ENCODE assay signal across 8 mouse cellular contexts in genomic region chr3:121813834-121814233, GRCm38 (mm10). TPM values are rescaled to one million over a fixed set of nuclear protein-coding genes. Genes with fewer than 3 reads are reported as not detected.
DNase-seq lines count a peak whose midpoint lies in the region; ATAC-seq lines count a peak whose summit lies in the region.

No protein-coding gene starts in this region.

- H3K27ac ChIP-seq in kidney, embryonic 14.5 days (ENCODE audit: low read depth, low read length) = no peak overlapping the region
- no peak overlapping the region for H3K27ac ChIP-seq in hindbrain, embryonic 16.5 days (ENCODE audit: low read depth, low read length)
- no peak overlapping the region for H3K27ac ChIP-seq in midbrain, embryonic 15.5 days

- H3K36me3 ChIP-seq in kidney, embryonic 14.5 days (ENCODE audit: control insufficient read depth, insufficient read depth, low read length) = no peaks in the 10 kb centered on the region
- no peaks in the 10 kb centered on the region for H3K36me3 ChIP-seq in hindbrain, embryonic 16.5 days (ENCODE audit: control insufficient read depth, insufficient read depth, low read length)
- no peaks in the 10 kb centered on the region for H3K36me3 ChIP-seq in midbrain, embryonic 15.5 days (replicated peaks)

- H3K4me2 ChIP-seq in kidney, embryonic 14.5 days (replicated peaks; ENCODE audit: low read depth, low read length) = peak overlapping the region; percentile 64
- H3K4me2 ChIP-seq in hindbrain, embryonic 16.5 days (ENCODE audit: low read length) = peak overlapping the region; percentile 85
- peak overlapping the region; percentile 82 for H3K4me2 ChIP-seq in midbrain, embryonic 15.5 days

- no peaks in the 10 kb centered on the region for H3K9me3 ChIP-seq in kidney, embryonic 14.5 days (ENCODE audit: control insufficient read depth, low read length)
- H3K9me3 ChIP-seq in hindbrain, embryonic 16.5 days (ENCODE audit: control insufficient read depth, low read length) = no peaks in the 10 kb centered on the region
- H3K9me3 ChIP-seq in midbrain, embryonic 15.5 days = no peaks in the 10 kb centered on the region

- no peaks in the 10 kb centered on the region for H3K27me3 ChIP-seq in kidney, embryonic 14.5 days (ENCODE audit: control insufficient read depth, insufficient read depth, low read length)
- H3K27me3 ChIP-seq in hindbrain, embryonic 16.5 days (replicated peaks; ENCODE audit: control insufficient read depth, insufficient read depth, low read length) = no peaks in the 10 kb centered on the region
- no peaks in the 10 kb centered on the region for H3K27me3 ChIP-seq in midbrain, embryonic 15.5 days (replicated peaks)

- H3K4me1 ChIP-seq in kidney, embryonic 14.5 days (ENCODE audit: control insufficient read depth, insufficient read depth, low read length) = peaks cover 9% of the 10 kb centered on the region
- H3K4me1 ChIP-seq in hindbrain, embryonic 16.5 days (ENCODE audit: control insufficient read depth, insufficient read depth, low read depth, low read length) = peaks cover 20% of the 10 kb centered on the region
- H3K4me1 ChIP-seq in midbrain, embryonic 15.5 days = peaks cover 26% of the 10 kb centered on the region

- WGBS in kidney, embryonic 14.5 days = 74% methylated on average over 5 of the region's 5 CpGs
- WGBS in hindbrain, embryonic 16.5 days = 65% methylated on average over 5 of the region's 5 CpGs
- 69% methylated on average over 5 of the region's 5 CpGs for WGBS in midbrain, embryonic 15.5 days

- intact Hi-C loops in left cerebral cortex, postnatal 25 days (cut with DNase I) = no loop called here

- no peak for DNase-seq in kidney, adult 9 months
- DNase-seq in c-Kit-positive CD71-positive TER-119-positive erythroid progenitor cells, embryonic 14.5 days (ENCODE audit: low spot score) = peak; percentile 3
- no peak for DNase-seq in adrenal gland, postnatal 36 days
- DNase-seq in left cerebral cortex, postnatal 25 days (ENCODE audit: low spot score in 2 of 2) = no peak

- no peak for ATAC-seq in kidney, embryonic 14.5 days (ENCODE audit: low FRiP score, low TSS enrichment)
- ATAC-seq in hindbrain, embryonic 16.5 days = no peak
- ATAC-seq in midbrain, embryonic 15.5 days (replicated peaks) = no peak
- ATAC-seq in cerebellum, adult (ENCODE audit: insufficient number of reproducible peaks, low FRiP score, low TSS enrichment) = no peak

- H3K9ac ChIP-seq in kidney, embryonic 14.5 days (ENCODE audit: low read depth, low read length) = peak overlapping the region; percentile 95; the same call in 1 of the 2 replicates
- no peak overlapping the region for H3K9ac ChIP-seq in hindbrain, embryonic 16.5 days (ENCODE audit: low read depth, low read length)
- 0 out of 2 replicates have a peak overlapping the region, but pooled peaks have one; percentile 97 for H3K9ac ChIP-seq in midbrain, embryonic 15.5 days

- H3K4me3 ChIP-seq in kidney, embryonic 14.5 days (ENCODE audit: low read length) = peak overlapping the region; percentile 89
- peak overlapping the region; percentile 86 for H3K4me3 ChIP-seq in hindbrain, embryonic 16.5 days (ENCODE audit: low read length)
- H3K4me3 ChIP-seq in midbrain, embryonic 15.5 days = peak overlapping the region; percentile 98

RNA-seq across cellular contexts. Expression of gene Abcd3, which starts 1.3 kb away (rescaled TPM):
- 35.7 and 70.8 TPM in 2 replicates for polyA plus RNA-seq in kidney, embryonic 14.5 days (2014; fragmentation: Nextera tagmentation; extraction: Ambion mirVana)
- polyA plus RNA-seq in hindbrain, embryonic 16.5 days (2015; fragmentation: Nextera tagmentation; extraction: Ambion mirVana) = 84.4 and 85.7 TPM in 2 replicates
- polyA plus RNA-seq in midbrain, embryonic 15.5 days (2015; fragmentation: Nextera tagmentation; extraction: Ambion mirVana) = 65.6 and 70.8 TPM in 2 replicates
- 100 to 1,000 TPM in 1 of 2 experiments, 10 to 100 TPM in 1; 82.6 to 109 TPM for total RNA-seq in adrenal gland, postnatal 36 days (2021)
- 10 to 100 TPM; 53.3 to 54.7 TPM for total RNA-seq in left cerebral cortex, postnatal 25 days (2021)
